Mouse (Mus musculus) myocyte (in vitro differentiated cells): ENCODE results near the gene Osbpl11. TPM values are rescaled to one million over a fixed set of nuclear protein-coding genes. Genes with fewer than 3 reads are reported as not detected.

ENCODE experiments used
- H3K27me3 ChIP-seq: one replicate; pipeline ENCODE4 v1.6.1; 2011; ENCODE audit not compliant: control insufficient read depth, insufficient read depth, insufficient read length
- H3K36me3 ChIP-seq: one replicate; pipeline ENCODE4 v1.6.1; 2011; ENCODE audit not compliant: control insufficient read depth, insufficient read depth
- H3K4me2 ChIP-seq: one replicate; pipeline ENCODE4 v1.6.1; 2011; ENCODE audit warnings: low read depth, control low read depth
- H3K4me3 ChIP-seq: one replicate; pipeline ENCODE4 v1.5.1; 2011; ENCODE audit warnings: mild to moderate bottlenecking, control low read depth, moderate library complexity
- H3K79me2 ChIP-seq: one replicate; pipeline ENCODE4 v1.6.1; 2011; ENCODE audit not compliant: control insufficient read depth, insufficient read depth
- H3ac ChIP-seq: one replicate; pipeline ENCODE4 v1.6.1; 2011; ENCODE audit not compliant: control insufficient read depth, insufficient read length
- CEBPB ChIP-seq: IDR thresholded peaks from 2 replicates; pipeline ENCODE4 v1.6.1; 2011; ENCODE audit warnings: mild to moderate bottlenecking, moderate library complexity; ENCODE audit not compliant: poor library complexity, insufficient read depth, severe bottlenecking
- E2F4 ChIP-seq: IDR thresholded peaks from one replicate; pipeline ENCODE4 v1.6.1; 2011; ENCODE audit warnings: mild to moderate bottlenecking, control low read depth, moderate library complexity; ENCODE audit not compliant: insufficient read depth
- MAX ChIP-seq: IDR thresholded peaks from one replicate; pipeline ENCODE4 v1.6.1; 2011; ENCODE audit warnings: low read depth, mild to moderate bottlenecking, control low read depth
- MYOD1 ChIP-seq, 3 experiments: IDR thresholded peaks; one replicate each; pipeline ENCODE4 v1.6.1; 2011; ENCODE audit warnings: control low read depth in 2 of 3, low read depth in 2 of 3, mild to moderate bottlenecking in 2 of 3, moderate library complexity in 1 of 3; ENCODE audit not compliant: insufficient read length in 2 of 3, control insufficient read depth in 1 of 3
- MYOG ChIP-seq, 3 experiments: IDR thresholded peaks; one replicate each; pipeline ENCODE4 v1.6.1; 2011; ENCODE audit warnings: control low read depth in 2 of 3, low read depth in 2 of 3, mild to moderate bottlenecking in 2 of 3; ENCODE audit not compliant: insufficient read length in 2 of 3, control insufficient read depth in 1 of 3, insufficient read depth in 1 of 3
- POLR2A ChIP-seq: IDR thresholded peaks from one replicate; pipeline ENCODE4 v1.6.1; 2011; ENCODE audit warnings: low read depth, mild to moderate bottlenecking, control low read depth, moderate library complexity; ENCODE audit not compliant: insufficient read length
- POLR2AphosphoS2 ChIP-seq: IDR thresholded peaks from one replicate; pipeline ENCODE4 v1.6.1; 2011; ENCODE audit warnings: low read depth, control low read depth; ENCODE audit not compliant: insufficient read length
- REST ChIP-seq: IDR thresholded peaks from one replicate; pipeline ENCODE4 v1.6.1; 2011; ENCODE audit warnings: mild to moderate bottlenecking, control low read depth, moderate library complexity; ENCODE audit not compliant: insufficient read depth, insufficient read length
- SRF ChIP-seq: IDR thresholded peaks from one replicate; pipeline ENCODE4 v1.6.1; 2011; ENCODE audit warnings: low read depth; ENCODE audit not compliant: control insufficient read depth, insufficient read length
- TCF12 ChIP-seq: IDR thresholded peaks from one replicate; pipeline ENCODE4 v1.6.1; 2011; ENCODE audit warnings: mild to moderate bottlenecking, control low read depth; ENCODE audit not compliant: poor library complexity, insufficient read depth, severe bottlenecking
- TCF3 ChIP-seq: IDR thresholded peaks from one replicate; pipeline ENCODE4 v1.6.1; 2011; ENCODE audit warnings: low read depth, control low read depth; ENCODE audit not compliant: insufficient read length
- USF1 ChIP-seq: IDR thresholded peaks from one replicate; pipeline ENCODE4 v1.6.1; 2011; ENCODE audit warnings: low read depth, mild to moderate bottlenecking, control low read depth, moderate library complexity
- polyA plus RNA-seq: library from polyadenylated mRNA; unstranded; fragments of >200 nt; fragmentation: generic; extraction: Trizol; gene quantifications from one replicate; pipeline ENCODE4 v1.2.1, GENCODE M21; 2012; ENCODE audit warnings: missing spikeins

Gene Osbpl11
- polyA plus RNA-seq, 1 experiment: 8.5 TPM

GRCm38 (mm10) chr16:33244933-33245470 lies 60.1 kb downstream of the Osbpl11 start:
- Histone ChIP-seq H3K36me3 (peaks cover 17% of the 10 kb centered on the region), H3K4me2 (no peak overlapping the region), H3ac (no peak overlapping the region), H3K4me3 (no peak overlapping the region), H3K79me2 (no peaks in the 10 kb centered on the region), H3K27me3 (no peaks in the 10 kb centered on the region)
- peak in 1 of 3 experiments; percentile 14 for TF ChIP-seq MYOD1 (IDR thresholded peaks at IDR 0.05; ENCODE audit: control insufficient read depth in 1 of 3, insufficient read length in 2 of 3, low read depth in 2 of 3)
- TF ChIP-seq REST: no peak
- no peak for TF ChIP-seq POLR2A
- no peak for TF ChIP-seq E2F4
- TF ChIP-seq CEBPB: no peak
- no peak for TF ChIP-seq MAX
- no peak for TF ChIP-seq POLR2AphosphoS2

GRCm38 (mm10) chr16:33246526-33246925 lies 61.7 kb downstream of the Osbpl11 start:
- Histone ChIP-seq H3K4me2 (no peak overlapping the region), H3K27me3 (no peaks in the 10 kb centered on the region), H3ac (no peak overlapping the region), H3K4me3 (no peak overlapping the region), H3K36me3 (peaks cover 10% of the 10 kb centered on the region), H3K79me2 (no peaks in the 10 kb centered on the region)
- no peak for TF ChIP-seq REST
- TF ChIP-seq USF1: no peak
- no peak for TF ChIP-seq CEBPB
- no peak for TF ChIP-seq E2F4
- no peak for TF ChIP-seq TCF12
- no peak for TF ChIP-seq MYOG (IDR thresholded peaks at IDR 0.05; ENCODE audit: control insufficient read depth in 1 of 3, insufficient read depth in 1 of 3, insufficient read length in 2 of 3, low read depth in 2 of 3)
- TF ChIP-seq SRF: no peak
- no peak for TF ChIP-seq TCF3
- TF ChIP-seq POLR2A: no peak
- TF ChIP-seq MYOD1 (IDR thresholded peaks at IDR 0.05; ENCODE audit: control insufficient read depth in 1 of 3, insufficient read length in 2 of 3, low read depth in 2 of 3): no peak
- no peak for TF ChIP-seq MAX
- no peak for TF ChIP-seq POLR2AphosphoS2

- no peak overlapping the region for H3K4me2 ChIP-seq
- no peak overlapping the region for H3K4me3 ChIP-seq
- H3K27me3 ChIP-seq: no peaks in the 10 kb centered on the region
- TF ChIP-seq MYOG (IDR thresholded peaks at IDR 0.05; ENCODE audit: control insufficient read depth in 1 of 3, insufficient read depth in 1 of 3, insufficient read length in 2 of 3, low read depth in 2 of 3): no peak
- no peak for TF ChIP-seq REST
- no peak for TF ChIP-seq MYOD1 (IDR thresholded peaks at IDR 0.05; ENCODE audit: control insufficient read depth in 1 of 3, insufficient read length in 2 of 3, low read depth in 2 of 3)
- TF ChIP-seq USF1: no peak
- TF ChIP-seq POLR2AphosphoS2: no peak
- TF ChIP-seq POLR2A: no peak
- no peak for TF ChIP-seq E2F4
- no peak for TF ChIP-seq TCF3
- no peak for TF ChIP-seq CEBPB
- TF ChIP-seq SRF: no peak
- TF ChIP-seq TCF12: no peak
- no peak for TF ChIP-seq MAX
- H3K79me2 ChIP-seq: peaks cover 4% of the 10 kb centered on the region
- H3K36me3 ChIP-seq: peaks cover 5% of the 10 kb centered on the region
- H3ac ChIP-seq: no peak overlapping the region
These were observed 62.1 kb downstream of the Osbpl11 start for GRCm38 (mm10) chr16:33247006-33247405.

GRCm38 (mm10) chr16:33250651-33251120 lies 65.8 kb downstream of the Osbpl11 start:
- Histone ChIP-seq H3K4me3 (peak overlapping the region; percentile 90), H3K4me2 (peak overlapping the region; percentile 75), H3K27me3 (no peaks in the 10 kb centered on the region), H3K79me2 (peaks cover 41% of the 10 kb centered on the region), H3ac (peak overlapping the region; percentile 52), H3K36me3 (no peaks in the 10 kb centered on the region)
- TF ChIP-seq TCF12 (no peak), POLR2AphosphoS2 (no peak), REST (no peak), SRF (no peak), E2F4 (no peak), MYOD1 (IDR thresholded peaks at IDR 0.05; ENCODE audit: control insufficient read depth in 1 of 3, insufficient read length in 2 of 3, low read depth in 2 of 3) (no peak), USF1 (no peak)
